Mouse (Mus musculus): ENCODE results near the gene Myo15b. TPM values are rescaled to one million over a fixed set of nuclear protein-coding genes. Genes with fewer than 3 reads are reported as not detected.
A peak's percentile ranks its signal among the peaks of the same experiment; 100 is the strongest.

Myo15b gene
- 0.28 and 0.35 TPM in 2 replicates for polyA plus RNA-seq (2014; fragmentation: Nextera tagmentation; extraction: Ambion mirVana)

DNA sequence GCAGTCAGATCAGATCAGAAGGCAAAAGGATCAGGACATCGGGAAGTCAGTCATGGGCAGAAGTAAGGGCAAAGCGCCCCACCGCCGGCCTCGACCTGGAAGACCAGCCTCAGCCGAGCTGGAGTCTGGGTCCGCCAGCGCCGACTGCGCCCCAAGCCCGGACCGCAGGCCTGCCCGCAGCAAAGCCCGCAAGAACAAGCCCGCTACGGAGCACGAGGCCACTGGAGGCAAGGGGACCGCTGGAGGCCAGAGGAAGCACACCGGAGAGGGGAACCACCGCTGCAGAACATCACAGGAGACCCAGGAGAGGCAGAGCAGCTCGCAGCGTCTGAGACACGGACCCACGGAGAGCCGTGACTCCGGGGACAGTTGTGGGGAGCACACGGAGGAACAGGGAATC, at the start of gene Myo15b:
TSS of gene Myo15b (plus strand) at position 53 of the 400 bp plus-strand sequence.
- Histone ChIP-seq H3K4me1 (ENCODE audit: control insufficient read depth, insufficient read depth, low read length) (0 out of 2 replicates have a peak, but pooled peaks cover 6% of the 10 kb centered on the region), H3K4me3 (ENCODE audit: low read depth, low read length) (peak within 1 kb of the TSS; percentile 26), H3K9me3 (ENCODE audit: control insufficient read depth, low read length) (no peaks in the 10 kb centered on the region), H3K27ac (ENCODE audit: low read depth, low read length) (no peak within 1 kb of the TSS), H3K27me3 (ENCODE audit: control insufficient read depth, insufficient read depth, low read length) (peaks cover 27% of the 10 kb centered on the region), H3K9ac (replicated peaks; ENCODE audit: low read depth, low read length) (peak within 1 kb of the TSS; percentile 39; the same call in 1 of the 2 replicates), H3K36me3 (ENCODE audit: control insufficient read depth, insufficient read depth, low read length) (no peaks in the 10 kb centered on the region), H3K4me2 (ENCODE audit: low read depth, low read length) (peak within 1 kb of the TSS; percentile 44)
- 11% methylated on average over 27 of the region's 27 CpGs for WGBS
- no peak for ATAC-seq (ENCODE audit: low read depth)

DNA sequence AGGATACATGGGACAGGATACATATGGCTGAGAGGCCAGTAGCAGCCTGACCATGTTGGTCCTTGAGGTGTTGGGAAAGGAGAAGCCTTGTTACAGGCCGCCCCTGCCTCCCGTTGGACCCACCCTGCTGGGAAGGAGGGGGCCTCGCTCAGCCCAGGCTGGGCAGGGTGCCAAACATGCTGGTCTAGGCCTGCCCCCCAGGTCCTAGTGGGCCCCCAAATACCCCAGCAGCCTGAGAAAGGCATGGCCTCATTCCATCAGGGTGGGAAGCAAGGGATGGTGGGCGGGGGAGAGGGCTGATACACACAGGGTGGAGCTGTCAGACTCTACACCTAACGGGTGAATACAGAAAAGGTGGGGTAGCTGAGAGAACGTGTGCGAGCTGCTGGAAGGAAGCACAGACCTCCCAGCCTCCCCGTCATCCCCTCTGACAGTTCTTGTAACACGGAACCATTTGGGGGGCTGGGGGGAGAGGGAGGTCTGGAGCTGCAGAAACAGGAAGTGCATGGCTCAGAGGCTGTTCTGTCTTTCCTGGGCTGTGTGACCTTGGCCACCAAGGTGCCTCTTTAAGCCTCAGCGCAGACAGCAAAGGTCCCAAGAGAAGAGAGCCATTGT, 49.4 kb upstream of the Myo15b start:
- Histone ChIP-seq H3K27me3 (ENCODE audit: control insufficient read depth, insufficient read depth, low read length) (no peaks in the 10 kb centered on the region), H3K9me3 (ENCODE audit: control insufficient read depth, low read length) (no peaks in the 10 kb centered on the region), H3K4me1 (ENCODE audit: control insufficient read depth, insufficient read depth, low read length) (peaks cover 30% of the 10 kb centered on the region), H3K27ac (ENCODE audit: low read depth, low read length) (peak overlapping the region; percentile 71), H3K36me3 (ENCODE audit: control insufficient read depth, insufficient read depth, low read length) (peaks cover 4% of the 10 kb centered on the region), H3K9ac (replicated peaks; ENCODE audit: low read depth, low read length) (peak overlapping the region; percentile 25; the same call in 1 of the 2 replicates), H3K4me2 (ENCODE audit: low read depth, low read length) (peak overlapping the region; percentile 23), H3K4me3 (ENCODE audit: low read depth, low read length) (no peak overlapping the region)
- WGBS = 36% methylated on average over 10 of the region's 10 CpGs
- ATAC-seq (ENCODE audit: low read depth) = 0 out of 2 replicates have a peak, but pooled peaks have one; percentile 6

DNA sequence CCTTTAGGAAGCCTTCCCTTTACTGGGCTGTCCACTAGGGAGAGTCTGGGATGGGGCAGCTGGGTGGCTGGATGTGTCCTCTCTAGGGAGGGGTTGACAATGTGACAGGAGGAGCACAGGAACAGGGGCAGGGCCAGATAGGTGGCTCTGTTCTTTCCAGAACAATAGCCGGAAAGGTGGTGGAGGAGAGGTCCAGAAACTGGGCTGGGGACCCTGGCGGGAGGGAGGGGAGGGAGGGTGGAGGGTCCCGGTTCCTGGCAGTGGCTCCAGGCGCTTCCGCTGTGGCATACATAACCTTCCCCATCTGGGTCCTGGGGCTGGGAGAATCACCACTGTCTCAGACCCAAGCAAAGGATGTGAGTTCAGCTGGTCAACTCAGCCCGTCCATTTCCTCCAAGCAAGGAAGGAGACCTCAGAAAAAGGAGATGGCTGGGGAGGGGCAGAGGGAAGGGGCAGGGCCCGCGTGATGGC, 48.9 kb upstream of the Myo15b start:
- peak overlapping the region; percentile 71; the same call in 1 of the 2 replicates for H3K27ac ChIP-seq (ENCODE audit: low read depth, low read length)
- H3K4me2 ChIP-seq (ENCODE audit: low read depth, low read length) = peak overlapping the region; percentile 97
- WGBS = 61% methylated on average over 8 of the region's 8 CpGs
- H3K36me3 ChIP-seq (ENCODE audit: control insufficient read depth, insufficient read depth, low read length) = peaks cover 2% of the 10 kb centered on the region; the same call in 1 of the 2 replicates
- no peak overlapping the region for H3K4me3 ChIP-seq (ENCODE audit: low read depth, low read length)
- H3K27me3 ChIP-seq (ENCODE audit: control insufficient read depth, insufficient read depth, low read length) = no peaks in the 10 kb centered on the region
- peaks cover 30% of the 10 kb centered on the region for H3K4me1 ChIP-seq (ENCODE audit: control insufficient read depth, insufficient read depth, low read length)
- no peak overlapping the region for H3K9ac ChIP-seq (replicated peaks; ENCODE audit: low read depth, low read length)
- no peak for ATAC-seq (ENCODE audit: low read depth)
- H3K9me3 ChIP-seq (ENCODE audit: control insufficient read depth, low read length) = no peaks in the 10 kb centered on the region

- 75% methylated on average over 14 of the region's 14 CpGs for WGBS
- Histone ChIP-seq H3K27me3 (ENCODE audit: control insufficient read depth, insufficient read depth, low read length) (no peaks in the 10 kb centered on the region), H3K9ac (replicated peaks; ENCODE audit: low read depth, low read length) (no peak overlapping the region), H3K36me3 (ENCODE audit: control insufficient read depth, insufficient read depth, low read length) (no peaks in the 10 kb centered on the region), H3K4me2 (ENCODE audit: low read depth, low read length) (peak overlapping the region; percentile 97), H3K4me1 (ENCODE audit: control insufficient read depth, insufficient read depth, low read length) (peaks cover 32% of the 10 kb centered on the region), H3K27ac (ENCODE audit: low read depth, low read length) (no peak overlapping the region), H3K9me3 (ENCODE audit: control insufficient read depth, low read length) (no peaks in the 10 kb centered on the region), H3K4me3 (ENCODE audit: low read depth, low read length) (0 out of 2 replicates have a peak overlapping the region, but pooled peaks have one; percentile 6)
- no peak for ATAC-seq (ENCODE audit: low read depth)
These were observed 47.8 kb upstream of the Myo15b start for GRCm38 (mm10) chr11:115810377-115810776.

DNA sequence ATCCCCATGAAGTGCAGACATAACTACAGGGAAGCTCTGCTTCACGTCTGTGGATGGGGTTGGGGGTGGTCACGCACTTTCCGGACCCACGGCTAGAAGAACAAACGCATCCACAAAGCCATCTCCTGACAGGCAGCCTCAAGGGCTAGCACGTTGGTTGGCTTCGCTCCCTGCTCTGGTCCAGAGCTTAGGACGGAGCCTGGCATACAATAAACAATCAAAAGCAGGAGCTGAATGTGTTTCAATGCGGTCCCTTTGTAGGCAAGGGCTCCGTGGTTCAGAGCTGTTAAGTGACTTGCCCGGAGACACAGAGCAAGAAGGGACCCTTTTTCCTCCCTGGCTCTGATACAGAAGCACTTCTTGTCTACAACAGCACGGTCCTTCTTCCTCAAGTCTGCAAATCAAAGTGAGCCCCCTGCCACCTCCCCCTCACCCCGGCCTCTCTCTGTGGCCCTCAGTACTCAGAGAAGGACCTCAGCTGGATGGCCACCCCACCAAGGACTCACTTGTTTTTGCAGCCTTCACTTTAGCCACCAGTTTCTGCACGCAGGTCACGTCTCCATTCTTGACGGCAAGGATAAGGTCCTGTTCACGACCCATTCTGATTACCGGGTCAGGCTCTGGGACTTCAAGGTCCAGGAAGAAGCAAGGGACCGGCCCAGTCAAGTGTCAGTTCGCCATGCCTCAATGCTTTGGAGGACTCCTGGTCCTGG, 46.7 kb upstream of the Myo15b start:
- WGBS = 76% methylated on average over 20 of the region's 20 CpGs
- no peaks in the 10 kb centered on the region for H3K27me3 ChIP-seq (ENCODE audit: control insufficient read depth, insufficient read depth, low read length)
- no peaks in the 10 kb centered on the region for H3K9me3 ChIP-seq (ENCODE audit: control insufficient read depth, low read length)
- H3K4me2 ChIP-seq (ENCODE audit: low read depth, low read length) = peak overlapping the region; percentile 97
- no peaks in the 10 kb centered on the region for H3K36me3 ChIP-seq (ENCODE audit: control insufficient read depth, insufficient read depth, low read length)
- peak overlapping the region; percentile 40; the same call in 1 of the 2 replicates for H3K27ac ChIP-seq (ENCODE audit: low read depth, low read length)
- ATAC-seq (ENCODE audit: low read depth) = no peak
- peaks cover 39% of the 10 kb centered on the region for H3K4me1 ChIP-seq (ENCODE audit: control insufficient read depth, insufficient read depth, low read length)
- H3K9ac ChIP-seq (replicated peaks; ENCODE audit: low read depth, low read length) = peak overlapping the region; percentile 60; the same call in 1 of the 2 replicates
- H3K4me3 ChIP-seq (ENCODE audit: low read depth, low read length) = peak overlapping the region; percentile 89

DNA sequence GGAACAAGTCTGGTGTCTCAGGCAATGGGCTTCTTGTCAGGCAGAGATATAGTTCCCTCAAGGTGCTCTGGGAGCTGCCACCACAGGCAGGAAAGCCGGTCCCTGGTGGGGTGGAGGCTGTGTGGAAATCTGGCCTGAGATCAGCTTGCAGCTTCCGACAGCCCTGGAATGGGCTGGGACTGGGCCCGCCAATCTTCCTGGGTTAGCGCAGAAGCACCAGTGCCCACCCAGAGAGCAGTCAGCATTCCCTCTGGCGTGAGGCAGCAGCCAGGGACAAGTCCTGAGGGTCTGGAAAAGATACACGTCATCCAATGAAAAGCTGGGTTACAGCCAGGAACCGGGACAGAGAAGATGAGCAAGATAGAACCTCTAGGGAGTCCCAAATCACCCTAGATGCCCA, 46.1 kb upstream of the Myo15b start:
- H3K36me3 ChIP-seq (ENCODE audit: control insufficient read depth, insufficient read depth, low read length) = no peaks in the 10 kb centered on the region
- ATAC-seq (ENCODE audit: low read depth) = no peak
- peak overlapping the region; percentile 60 for H3K9ac ChIP-seq (replicated peaks; ENCODE audit: low read depth, low read length)
- H3K27me3 ChIP-seq (ENCODE audit: control insufficient read depth, insufficient read depth, low read length) = no peaks in the 10 kb centered on the region
- no peaks in the 10 kb centered on the region for H3K9me3 ChIP-seq (ENCODE audit: control insufficient read depth, low read length)
- peak overlapping the region; percentile 40; the same call in 1 of the 2 replicates for H3K27ac ChIP-seq (ENCODE audit: low read depth, low read length)
- H3K4me1 ChIP-seq (ENCODE audit: control insufficient read depth, insufficient read depth, low read length) = peaks cover 39% of the 10 kb centered on the region
- H3K4me2 ChIP-seq (ENCODE audit: low read depth, low read length) = peak overlapping the region; percentile 97
- peak overlapping the region; percentile 89 for H3K4me3 ChIP-seq (ENCODE audit: low read depth, low read length)
- 46% methylated on average over 7 of the region's 7 CpGs for WGBS

GRCm38 (mm10) chr11:115812533-115813420, 45.4 kb upstream of the Myo15b start:
- H3K4me1 ChIP-seq (ENCODE audit: control insufficient read depth, insufficient read depth, low read length) = peaks cover 37% of the 10 kb centered on the region
- peak overlapping the region; percentile 52; the same call in 1 of the 2 replicates for H3K27ac ChIP-seq (ENCODE audit: low read depth, low read length)
- ATAC-seq (ENCODE audit: low read depth) = 0 out of 2 replicates have a peak, but pooled peaks have one; percentile 1
- H3K36me3 ChIP-seq (ENCODE audit: control insufficient read depth, insufficient read depth, low read length) = no peaks in the 10 kb centered on the region
- 5% methylated on average over 28 of the region's 28 CpGs for WGBS
- H3K9me3 ChIP-seq (ENCODE audit: control insufficient read depth, low read length) = no peaks in the 10 kb centered on the region
- H3K27me3 ChIP-seq (ENCODE audit: control insufficient read depth, insufficient read depth, low read length) = no peaks in the 10 kb centered on the region
- peak overlapping the region; percentile 89 for H3K4me3 ChIP-seq (ENCODE audit: low read depth, low read length)
- H3K4me2 ChIP-seq (ENCODE audit: low read depth, low read length) = peak overlapping the region; percentile 97
- peak overlapping the region; percentile 60 for H3K9ac ChIP-seq (replicated peaks; ENCODE audit: low read depth, low read length)

- H3K9me3 ChIP-seq (ENCODE audit: control insufficient read depth, low read length) = no peaks in the 10 kb centered on the region
- H3K4me2 ChIP-seq (ENCODE audit: low read depth, low read length) = peak within 1 kb of the TSS; percentile 97
- H3K4me1 ChIP-seq (ENCODE audit: control insufficient read depth, insufficient read depth, low read length) = peaks cover 29% of the 10 kb centered on the region
- H3K4me3 ChIP-seq (ENCODE audit: low read depth, low read length) = peak within 1 kb of the TSS; percentile 89
- under 1% methylated on average over 40 of the region's 44 CpGs for WGBS
- H3K27ac ChIP-seq (ENCODE audit: low read depth, low read length) = peak within 1 kb of the TSS; percentile 52; the same call in 1 of the 2 replicates
- ATAC-seq (ENCODE audit: low read depth) = peak; percentile 89
- H3K27me3 ChIP-seq (ENCODE audit: control insufficient read depth, insufficient read depth, low read length) = no peaks in the 10 kb centered on the region
- H3K9ac ChIP-seq (replicated peaks; ENCODE audit: low read depth, low read length) = peak within 1 kb of the TSS; percentile 77
- H3K36me3 ChIP-seq (ENCODE audit: control insufficient read depth, insufficient read depth, low read length) = no peaks in the 10 kb centered on the region
These were observed 44.5 kb upstream of the Myo15b start, which contains the start of gene Caskin2 for GRCm38 (mm10) chr11:115813507-115814296. TSS of gene Caskin2 (minus strand) at chr11:115813639.

All from neural tube, embryonic 14.5 days (tissue).